Comparison of ENCODE assay signal across 8 mouse cellular contexts in genomic region chr10:19691771-19692170, GRCm38 (mm10). TPM values are rescaled to one million over a fixed set of nuclear protein-coding genes. Genes with fewer than 3 reads are reported as not detected.
DNase-seq lines count a peak whose midpoint lies in the region; TF ChIP-seq lines count a peak whose summit lies in the region.

No protein-coding gene starts in this region.

- H3K27me3 ChIP-seq in testis, adult 2 months (ENCODE audit: control insufficient read depth, insufficient read depth, low read length) = no peaks in the 10 kb centered on the region

- H3K36me3 ChIP-seq in testis, adult 2 months (ENCODE audit: control insufficient read depth, insufficient read depth, low read length) = no peaks in the 10 kb centered on the region

- peak overlapping the region; percentile 4 for H3K4me3 ChIP-seq in testis, adult 2 months (ENCODE audit: control insufficient read depth, low read depth, low read length)

- no peak for DNase-seq in testis, postnatal 10 days (ENCODE audit: low spot score)
- peak; percentile 18 to 20 for DNase-seq in heart, postnatal 36 days
- DNase-seq in lung, postnatal 36 days = peak; percentile 78
- DNase-seq in thymus, postnatal 14 days = peak; percentile 90
- DNase-seq in right cerebral cortex, adult 18-20 months = no peak
- DNase-seq in c-Kit-positive CD71-positive TER-119-positive erythroid progenitor cells, embryonic 14.5 days (ENCODE audit: low spot score) = no peak
- no peak for DNase-seq in ovary, adult 18-20 months (ENCODE audit: low spot score)

- H3K27ac ChIP-seq in testis, adult 2 months (ENCODE audit: control insufficient read depth, insufficient read depth, low read depth, low read length) = no peak overlapping the region

- intact Hi-C loops in heart, postnatal 36 days (cut with DNase I) = loop anchor here (2.0 to 5.0 kb wide), 4 partner anchors 94 to 774 kb away; no protein-coding TSS in a partner anchor

- TF ChIP-seq CTCF in testis, adult 2 months (IDR thresholded peaks at IDR 0.05; ENCODE audit: control insufficient read depth, insufficient read depth, insufficient replicate concordance, low read depth, low read length) = no peak

- no peak for TF ChIP-seq POLR2A in testis, adult 2 months (IDR thresholded peaks at IDR 0.05; ENCODE audit: control insufficient read depth, low read depth, low read length)

- peaks cover 7% of the 10 kb centered on the region for H3K4me1 ChIP-seq in testis, adult 2 months (ENCODE audit: control insufficient read depth, insufficient read depth, low read length)

RNA-seq across cellular contexts. Expression of gene Il20ra, which starts 20.6 kb away (rescaled TPM):
- 0.64 and 1.0 TPM in 2 replicates for polyA plus RNA-seq in testis, adult 2 months (2012; rRNA removed)
- not detected for total RNA-seq in heart, postnatal 36 days (2021)

Comparison
In these comparisons a context has a peak if more than half of its experiments do, and no peak if none do; other contexts are left out.
1. DNase-seq: peak in heart, postnatal 36 days (2 of 2), lung, postnatal 36 days (single experiment) and thymus, postnatal 14 days (single experiment); none in testis, postnatal 10 days (single experiment), right cerebral cortex, adult 18-20 months (single experiment), c-Kit-positive CD71-positive TER-119-positive erythroid progenitor cells, embryonic 14.5 days (single experiment) and ovary, adult 18-20 months (single experiment).